Mouse (Mus musculus) midbrain, embryonic 13.5 days (tissue): ENCODE results near the gene Ccnjl. TPM values are rescaled to one million over a fixed set of nuclear protein-coding genes. Genes with fewer than 3 reads are reported as not detected.

Experiments
- polyA plus RNA-seq: library from polyadenylated mRNA; unstranded; fragments of >200 nt; fragmentation: Nextera tagmentation; extraction: Ambion mirVana; gene quantifications from 2 replicates; pipeline ENCODE4 v1.2.1, GENCODE M21; 2015

Ccnjl gene
- polyA plus RNA-seq, 1 experiment from 2014 or later: 24.2 TPM

Other genes starting within 250 kb of the Ccnjl start
- gene Pttg1, start 102.5 kb upstream of the Ccnjl start, polyA plus RNA-seq: 51.2 and 54.7 TPM in 2 replicates
- gene Slu7, start 95.0 kb upstream of the Ccnjl start, polyA plus RNA-seq: 73.6 and 75.6 TPM in 2 replicates
- gene C1qtnf2, start 54.5 kb upstream of the Ccnjl start, polyA plus RNA-seq: 3.6 and 3.9 TPM in 2 replicates
- gene 4933415A04Rik, start 58.3 kb downstream of the Ccnjl start, polyA plus RNA-seq: 6.6 and 7.2 TPM in 2 replicates
- not detected in 2 replicates for gene Fabp6, start 72.8 kb downstream of the Ccnjl start, polyA plus RNA-seq
- gene Pwwp2a, start 153.2 kb downstream of the Ccnjl start, polyA plus RNA-seq: 30.1 and 36.3 TPM in 2 replicates
- 91.5 and 95.2 TPM in 2 replicates for gene Ttc1, start 219.2 kb downstream of the Ccnjl start, polyA plus RNA-seq